Mouse (Mus musculus) liver, embryonic 13.5 days (tissue): Measurements from ENCODE around the gene Rcc1l. TPM values are rescaled to one million over a fixed set of nuclear protein-coding genes. Genes with fewer than 3 reads are reported as not detected.

Experiments
- ATAC-seq: fragments of 200-750 bp; cut with Nextera tagmentation; 2 replicates; pipeline ENCODE4 v1.8.0; 2017; ENCODE audit warnings: low read depth, mild to moderate bottlenecking, moderate number of reproducible peaks, moderate library complexity
- DNase-seq: peaks from one replicate; pipeline ENCODE4 v3.0.0; 2022
- H3K27ac ChIP-seq: fragments of 300-500 bp; sonication (generic); 2 replicates; pipeline ENCODE4 v1.5.1; 2015; ENCODE audit warnings: moderate library complexity, mild to moderate bottlenecking, inconsistent platforms
- H3K27me3 ChIP-seq: fragments of 300-500 bp; sonication (generic); 2 replicates; pipeline ENCODE4 v1.6.1; 2015; ENCODE audit warnings: mild to moderate bottlenecking, inconsistent platforms
- H3K36me3 ChIP-seq: fragments of 300-500 bp; sonication (generic); 2 replicates; pipeline ENCODE4 v1.6.1; 2015; ENCODE audit warnings: mild to moderate bottlenecking, inconsistent platforms
- H3K4me1 ChIP-seq: fragments of 300-500 bp; sonication (generic); replicated peaks from 2 replicates; pipeline ENCODE4 v1.6.1; 2015; ENCODE audit warnings: inconsistent platforms
- H3K4me2 ChIP-seq: fragments of 300-500 bp; sonication (generic); 2 replicates; pipeline ENCODE4 v1.6.1; 2015; ENCODE audit warnings: inconsistent platforms, mild to moderate bottlenecking, moderate library complexity
- H3K4me3 ChIP-seq: fragments of 300-500 bp; sonication (generic); replicated peaks from 2 replicates; pipeline ENCODE4 v1.5.1; 2015; ENCODE audit warnings: mild to moderate bottlenecking, inconsistent platforms
- H3K9ac ChIP-seq: fragments of 300-500 bp; sonication (generic); 2 replicates; pipeline ENCODE4 v1.6.1; 2015; ENCODE audit warnings: mild to moderate bottlenecking, inconsistent platforms
- H3K9me3 ChIP-seq: fragments of 300-500 bp; sonication (generic); replicated peaks from 2 replicates; pipeline ENCODE4 v1.6.1; 2016; ENCODE audit warnings: inconsistent platforms
- WGBS: fragments of 180-500 bp; shearing (Covaris S2); methylation state at CpG from one replicate; pipeline ENCODE4 v1.1.7; 2015; ENCODE audit not compliant: insufficient replicate concordance; 5-methylcytosine and 5-hydroxymethylcytosine counted together
- polyA plus RNA-seq: library from polyadenylated mRNA; unstranded; fragments of >200 nt; fragmentation: Nextera tagmentation; extraction: Ambion mirVana; gene quantifications from 2 replicates; pipeline ENCODE4 v1.2.1, GENCODE M21; 2015

The Rcc1l gene
- polyA plus RNA-seq: 21.1 and 21.9 TPM in 2 replicates

GRCm38 (mm10) chr5:134176169-134176881, at the start of gene Rcc1l:
Gene Rcc1l (minus strand): TSS chr5:134176774.
- Histone ChIP-seq H3K27ac (peak within 1 kb of the TSS; percentile 67), H3K4me2 (peak within 1 kb of the TSS; percentile 85), H3K9ac (peak within 1 kb of the TSS; percentile 82), H3K4me3 (peak within 1 kb of the TSS; percentile 88), H3K36me3 (peaks cover 18% of the 10 kb centered on the region), H3K27me3 (no peaks in the 10 kb centered on the region), H3K9me3 (no peaks in the 10 kb centered on the region), H3K4me1 (peaks cover 62% of the 10 kb centered on the region)
- ATAC-seq: peak; percentile 85
- under 1% methylated on average over 69 of the region's 72 CpGs for WGBS
- peak; percentile 75 for DNase-seq

GRCm38 (mm10) chr5:134225110-134225901, 48.7 kb upstream of the Rcc1l start:
- no peak for ATAC-seq
- no peak for DNase-seq
- Histone ChIP-seq H3K9ac (no peak overlapping the region), H3K27me3 (peaks cover 16% of the 10 kb centered on the region), H3K4me2 (no peak overlapping the region), H3K4me1 (peaks cover 25% of the 10 kb centered on the region), H3K27ac (no peak overlapping the region), H3K4me3 (no peak overlapping the region), H3K36me3 (no peaks in the 10 kb centered on the region), H3K9me3 (no peaks in the 10 kb centered on the region)
- whole genome bisulfite sequencing: 50% methylated on average over 30 of the region's 30 CpGs

GRCm38 (mm10) chr5:134221708-134222150, 45.2 kb upstream of the Rcc1l start:
- peaks cover 16% of the 10 kb centered on the region for H3K27me3 ChIP-seq
- no peak for DNase-seq
- H3K4me3 ChIP-seq: peak overlapping the region; percentile 29
- H3K9me3 ChIP-seq: no peaks in the 10 kb centered on the region
- 6% methylated on average over 36 of the region's 36 CpGs for WGBS
- peak overlapping the region; percentile 62 for H3K4me2 ChIP-seq
- no peak overlapping the region for H3K27ac ChIP-seq
- peaks cover 17% of the 10 kb centered on the region for H3K4me1 ChIP-seq
- 0 out of 2 replicates have a peak overlapping the region, but pooled peaks have one; percentile 33 for H3K9ac ChIP-seq
- 0 out of 2 replicates have a peak, but pooled peaks cover 2% of the 10 kb centered on the region for H3K36me3 ChIP-seq
- 0 out of 2 replicates have a peak, but pooled peaks have one; percentile 24 for ATAC-seq

- Histone ChIP-seq H3K9ac (no peak overlapping the region), H3K9me3 (no peaks in the 10 kb centered on the region), H3K4me3 (no peak overlapping the region), H3K4me2 (peak overlapping the region; percentile 62), H3K36me3 (0 out of 2 replicates have a peak, but pooled peaks cover 4% of the 10 kb centered on the region), H3K27me3 (peaks cover 16% of the 10 kb centered on the region), H3K27ac (no peak overlapping the region), H3K4me1 (peaks cover 13% of the 10 kb centered on the region)
- WGBS: 30% methylated on average over 4 of the region's 4 CpGs
- DNase-seq (no peak), ATAC-seq (no peak)
These were observed 44.7 kb upstream of the Rcc1l start for GRCm38 (mm10) chr5:134221278-134221677.

GRCm38 (mm10) chr5:134217900-134218299, 41.3 kb upstream of the Rcc1l start:
- Histone ChIP-seq H3K4me1 (peaks cover 15% of the 10 kb centered on the region), H3K27ac (no peak overlapping the region), H3K27me3 (peaks cover 16% of the 10 kb centered on the region), H3K36me3 (0 out of 2 replicates have a peak, but pooled peaks cover 4% of the 10 kb centered on the region), H3K9ac (no peak overlapping the region), H3K9me3 (no peaks in the 10 kb centered on the region), H3K4me2 (no peak overlapping the region), H3K4me3 (no peak overlapping the region)
- 72% methylated on average over 7 of the region's 7 CpGs for WGBS
- no peak for ATAC-seq
- DNase-seq: no peak

- H3K27ac ChIP-seq: no peak overlapping the region
- peaks cover 18% of the 10 kb centered on the region for H3K4me1 ChIP-seq
- H3K36me3 ChIP-seq: 0 out of 2 replicates have a peak, but pooled peaks cover 4% of the 10 kb centered on the region
- DNase-seq (no peak), ATAC-seq (peak; percentile 47)
- no peak overlapping the region for H3K9ac ChIP-seq
- H3K9me3 ChIP-seq: no peaks in the 10 kb centered on the region
- H3K4me3 ChIP-seq: no peak overlapping the region
- H3K4me2 ChIP-seq: no peak overlapping the region
- WGBS: 27% methylated on average over 12 of the region's 12 CpGs
- H3K27me3 ChIP-seq: no peaks in the 10 kb centered on the region
These were observed 37.6 kb upstream of the Rcc1l start for GRCm38 (mm10) chr5:134214021-134214806.

- no peak for DNase-seq
- Histone ChIP-seq H3K36me3 (0 out of 2 replicates have a peak, but pooled peaks cover 4% of the 10 kb centered on the region), H3K4me3 (no peak overlapping the region), H3K9ac (no peak overlapping the region), H3K9me3 (no peaks in the 10 kb centered on the region), H3K4me1 (peaks cover 18% of the 10 kb centered on the region), H3K27ac (peak overlapping the region; percentile 39; the same call in 1 of the 2 replicates), H3K27me3 (no peaks in the 10 kb centered on the region), H3K4me2 (no peak overlapping the region)
- 41% methylated on average over 11 of the region's 11 CpGs for WGBS
- peak; percentile 40 for ATAC-seq
These were observed 33.5 kb upstream of the Rcc1l start for GRCm38 (mm10) chr5:134209931-134210554.

- Histone ChIP-seq H3K27me3 (no peaks in the 10 kb centered on the region), H3K9me3 (no peaks in the 10 kb centered on the region), H3K27ac (no peak overlapping the region), H3K4me2 (no peak overlapping the region), H3K9ac (no peak overlapping the region), H3K36me3 (0 out of 2 replicates have a peak, but pooled peaks cover 4% of the 10 kb centered on the region), H3K4me1 (peaks cover 15% of the 10 kb centered on the region), H3K4me3 (no peak overlapping the region)
- DNase-seq (no peak), ATAC-seq (no peak)
- WGBS: 43% methylated on average over 10 of the region's 10 CpGs
These were observed 30.1 kb upstream of the Rcc1l start for GRCm38 (mm10) chr5:134206721-134207120.

- no peak overlapping the region for H3K4me2 ChIP-seq
- no peaks in the 10 kb centered on the region for H3K4me1 ChIP-seq
- WGBS: 74% methylated on average over 8 of the region's 8 CpGs
- H3K27me3 ChIP-seq: no peaks in the 10 kb centered on the region
- no peak overlapping the region for H3K4me3 ChIP-seq
- no peaks in the 10 kb centered on the region for H3K36me3 ChIP-seq
- H3K9ac ChIP-seq: no peak overlapping the region
- DNase-seq (no peak), ATAC-seq (no peak)
- H3K9me3 ChIP-seq: no peaks in the 10 kb centered on the region
- no peak overlapping the region for H3K27ac ChIP-seq
These were observed 17.1 kb upstream of the Rcc1l start for GRCm38 (mm10) chr5:134193664-134194063.

GRCm38 (mm10) chr5:134188571-134188970, 12.0 kb upstream of the Rcc1l start:
- H3K4me3 ChIP-seq: no peak overlapping the region
- H3K27ac ChIP-seq: no peak overlapping the region
- peaks cover 6% of the 10 kb centered on the region for H3K4me1 ChIP-seq
- DNase-seq (no peak), ATAC-seq (no peak)
- no peak overlapping the region for H3K9ac ChIP-seq
- no peaks in the 10 kb centered on the region for H3K9me3 ChIP-seq
- H3K27me3 ChIP-seq: no peaks in the 10 kb centered on the region
- H3K4me2 ChIP-seq: no peak overlapping the region
- WGBS: 40% methylated on average over 7 of the region's 7 CpGs
- no peaks in the 10 kb centered on the region for H3K36me3 ChIP-seq
